In the genomic region with DNA sequence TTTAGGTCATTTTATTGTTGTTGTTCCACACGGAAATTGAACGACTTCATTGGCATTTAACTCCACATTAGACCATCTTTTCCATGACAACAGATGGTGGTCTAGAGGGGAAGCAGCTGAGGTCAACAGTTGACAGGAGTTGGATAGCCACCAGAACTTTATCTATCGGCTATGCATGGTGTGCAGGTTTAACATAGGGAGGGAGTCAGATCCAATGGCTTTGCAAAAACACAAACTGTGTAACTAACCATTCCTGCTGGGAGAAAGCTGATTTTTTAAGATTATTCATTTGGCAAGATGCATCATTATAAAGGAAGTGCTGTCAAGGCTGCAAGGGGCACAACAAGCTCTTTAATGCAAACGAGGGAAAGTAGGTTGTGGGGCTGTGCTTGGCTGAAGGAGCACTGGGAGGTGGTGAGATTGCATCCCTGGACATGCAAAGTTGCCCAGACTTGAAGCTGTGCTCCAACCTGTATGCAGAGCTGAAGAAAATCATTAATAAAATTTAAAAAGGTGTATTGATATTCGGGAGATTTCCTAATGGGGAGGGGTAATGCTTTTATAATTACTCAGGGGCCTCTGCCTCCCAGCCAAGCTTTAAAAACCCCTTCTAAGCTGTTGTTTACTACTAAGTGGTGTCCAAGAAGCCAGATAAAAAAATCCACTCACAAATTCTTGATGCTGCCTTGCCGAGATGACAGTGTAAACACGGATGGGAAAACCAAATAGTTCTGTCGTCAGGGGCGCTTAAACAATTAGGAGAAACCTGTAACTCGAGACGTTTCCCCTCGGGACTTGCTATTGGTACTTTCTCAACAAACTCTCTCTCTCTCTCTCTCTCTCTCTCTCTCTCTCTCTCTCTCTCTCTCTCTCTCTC, we compare ENCODE assay signal across 8 mouse cellular contexts. TPM values are rescaled to one million over a fixed set of nuclear protein-coding genes. Genes with fewer than 3 reads are reported as not detected.
DNase-seq lines count a peak whose midpoint lies in the region; ATAC-seq and TF ChIP-seq lines count a peak whose summit lies in the region.

No protein-coding gene starts in this region.

- peak overlapping the region; percentile 82 for H3K4me2 ChIP-seq in hindbrain, embryonic 16.5 days (ENCODE audit: low read length)
- peak overlapping the region; percentile 85 for H3K4me2 ChIP-seq in midbrain, embryonic 16.5 days (ENCODE audit: low read length)

- peak; percentile 22 for DNase-seq in kidney, adult 2 months
- DNase-seq in kidney, postnatal 14 days = no peak
- DNase-seq in embryo, embryonic 10 days (ENCODE audit: low spot score) = peak; percentile 45
- DNase-seq in urinary bladder, postnatal 36 days (ENCODE audit: low spot score in 2 of 2) = no peak
- DNase-seq in testis, postnatal 14 days (ENCODE audit: low spot score) = no peak
- no peak for DNase-seq in thymus, adult 18-20 months

- H3K27me3 ChIP-seq in kidney, adult 2 months (replicated peaks; ENCODE audit: control insufficient read depth, insufficient read depth, low read length) = no peaks in the 10 kb centered on the region
- no peaks in the 10 kb centered on the region for H3K27me3 ChIP-seq in hindbrain, embryonic 16.5 days (replicated peaks; ENCODE audit: control insufficient read depth, insufficient read depth, low read length)
- H3K27me3 ChIP-seq in midbrain, embryonic 16.5 days (ENCODE audit: control insufficient read depth, insufficient read depth, low read depth, low read length) = no peaks in the 10 kb centered on the region

- ATAC-seq in hindbrain, embryonic 16.5 days = no peak
- no peak for ATAC-seq in midbrain, embryonic 16.5 days

- no peaks in the 10 kb centered on the region for H3K9me3 ChIP-seq in hindbrain, embryonic 16.5 days (ENCODE audit: control insufficient read depth, low read length)
- no peaks in the 10 kb centered on the region for H3K9me3 ChIP-seq in midbrain, embryonic 16.5 days (replicated peaks; ENCODE audit: control insufficient read depth, low read length, poor library complexity, severe bottlenecking)

- H3K4me3 ChIP-seq in kidney, adult 2 months (ENCODE audit: insufficient read depth, low read depth, low read length) = no peak overlapping the region; the same call in 1 of the 2 replicates
- H3K4me3 ChIP-seq in hindbrain, embryonic 16.5 days (ENCODE audit: low read length) = peak overlapping the region; percentile 72
- peak overlapping the region; percentile 57 for H3K4me3 ChIP-seq in midbrain, embryonic 16.5 days (ENCODE audit: low read depth, low read length)

- WGBS in kidney, adult 2 months = 17% methylated on average over 12 of the region's 12 CpGs
- WGBS in hindbrain, embryonic 16.5 days = 7% methylated on average over 12 of the region's 12 CpGs
- 11% methylated on average over 12 of the region's 12 CpGs for WGBS in midbrain, embryonic 16.5 days

- no peaks in the 10 kb centered on the region for H3K36me3 ChIP-seq in kidney, adult 2 months (ENCODE audit: control insufficient read depth, insufficient read depth, low read length)
- H3K36me3 ChIP-seq in hindbrain, embryonic 16.5 days (ENCODE audit: control insufficient read depth, insufficient read depth, low read length) = no peaks in the 10 kb centered on the region
- no peaks in the 10 kb centered on the region for H3K36me3 ChIP-seq in midbrain, embryonic 16.5 days (ENCODE audit: control insufficient read depth, insufficient read depth, low read length)

- no peak for TF ChIP-seq CTCF in kidney, adult 2 months (conservative IDR thresholded peaks at IDR 0.05; ENCODE audit: insufficient read depth, insufficient read length, low read depth, low read length)

- H3K27ac ChIP-seq in kidney, adult 2 months (ENCODE audit: insufficient read depth, low read depth, low read length) = no peak overlapping the region
- H3K27ac ChIP-seq in hindbrain, embryonic 16.5 days (ENCODE audit: low read depth, low read length) = no peak overlapping the region
- no peak overlapping the region for H3K27ac ChIP-seq in midbrain, embryonic 16.5 days (ENCODE audit: low read length)

- no peak overlapping the region for H3K9ac ChIP-seq in hindbrain, embryonic 16.5 days (ENCODE audit: low read depth, low read length)
- H3K9ac ChIP-seq in midbrain, embryonic 16.5 days (ENCODE audit: low read depth, low read length) = no peak overlapping the region

- no peak for TF ChIP-seq POLR2A in kidney, adult 2 months (IDR thresholded peaks at IDR 0.05; ENCODE audit: low read depth, low read length)

- peaks cover 6% of the 10 kb centered on the region; the same call in 1 of the 2 replicates for H3K4me1 ChIP-seq in kidney, adult 2 months (ENCODE audit: control insufficient read depth, insufficient read depth, low read length)
- H3K4me1 ChIP-seq in hindbrain, embryonic 16.5 days (ENCODE audit: control insufficient read depth, insufficient read depth, low read depth, low read length) = peaks cover 22% of the 10 kb centered on the region
- peaks cover 20% of the 10 kb centered on the region for H3K4me1 ChIP-seq in midbrain, embryonic 16.5 days (ENCODE audit: control insufficient read depth, insufficient read depth, low read length)

RNA-seq across cellular contexts. Expression of a gene that starts 1.3 kb away (rescaled TPM):
- polyA plus RNA-seq in kidney, adult 2 months (2012; rRNA removed) = 1.8 and 2.6 TPM in 2 replicates
- polyA plus RNA-seq in hindbrain, embryonic 16.5 days (2015; fragmentation: Nextera tagmentation; extraction: Ambion mirVana) = 4.7 and 5.1 TPM in 2 replicates
- polyA plus RNA-seq in midbrain, embryonic 16.5 days (2015; fragmentation: Nextera tagmentation; extraction: Ambion mirVana) = 5.8 and 6.8 TPM in 2 replicates

RNA-seq across cellular contexts. Expression of a gene that starts 27.5 kb away (rescaled TPM):
- polyA plus RNA-seq in kidney, adult 2 months (2012; rRNA removed) = 11.9 and 14.1 TPM in 2 replicates
- 132 and 165 TPM in 2 replicates for polyA plus RNA-seq in hindbrain, embryonic 16.5 days (2015; fragmentation: Nextera tagmentation; extraction: Ambion mirVana)
- polyA plus RNA-seq in midbrain, embryonic 16.5 days (2015; fragmentation: Nextera tagmentation; extraction: Ambion mirVana) = 137 and 153 TPM in 2 replicates

Comparison
In these comparisons a context has a peak if more than half of its experiments do, and no peak if none do; other contexts are left out.
1. DNase-seq: peak in kidney, adult 2 months (single experiment) and embryo, embryonic 10 days (single experiment); none in kidney, postnatal 14 days (single experiment), urinary bladder, postnatal 36 days (0 of 2), testis, postnatal 14 days (single experiment) and thymus, adult 18-20 months (0 of 2).